Mouse (Mus musculus) induced T-regulatory cell, adult 2 months (primary cell): ENCODE measurements around the gene Nars2.

Experiments used
- DNase-seq: peaks from one replicate; pipeline ENCODE4 v3.0.0-alpha.2; 2012; ENCODE audit warnings: low read depth

The Nars2 gene

DNA sequence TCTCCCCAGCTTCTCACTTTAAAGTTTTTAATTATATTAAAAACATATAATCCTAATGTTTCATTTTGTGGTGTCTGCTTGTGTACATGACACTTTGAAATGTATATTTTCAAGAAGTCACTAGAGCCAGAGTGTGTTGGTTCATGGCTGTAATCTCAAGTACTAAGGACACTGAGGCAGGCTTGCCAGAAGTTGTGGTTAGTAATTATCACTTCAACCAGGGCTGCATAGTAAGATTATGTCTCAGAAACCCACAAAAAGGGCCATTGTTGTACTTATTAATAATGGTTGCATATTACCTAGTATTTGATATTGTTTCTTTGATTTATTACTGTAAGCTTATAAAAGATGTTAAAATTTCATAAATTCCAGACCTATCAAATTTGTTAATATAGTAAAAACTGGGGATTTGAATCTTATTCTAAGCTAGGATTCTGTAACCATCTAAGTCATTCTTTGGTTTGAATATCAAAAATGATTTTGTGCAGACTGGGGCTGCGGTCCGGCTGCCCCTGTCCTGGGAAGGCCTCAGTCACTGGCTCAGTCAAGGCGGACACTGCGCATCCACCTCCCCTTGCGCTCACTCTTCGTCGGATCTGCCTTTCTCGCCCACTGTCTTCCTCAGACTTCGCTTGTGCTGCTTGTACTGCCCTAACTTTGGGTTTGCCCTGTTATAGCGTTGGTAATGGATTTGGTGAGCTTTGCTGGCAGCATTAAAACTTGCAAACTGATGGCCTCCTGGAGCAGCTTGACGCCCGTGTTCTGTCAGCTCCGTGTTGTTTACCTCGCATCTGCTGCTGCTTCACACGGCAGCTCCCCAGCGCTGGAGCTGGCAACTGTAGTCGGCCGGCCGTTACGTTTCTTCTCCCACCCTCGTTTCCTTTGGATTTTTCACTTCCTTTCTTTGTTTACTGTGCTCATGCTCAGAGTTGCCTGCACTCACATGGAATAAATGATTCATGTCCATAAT, 20.0 kb downstream of the Nars2 start:
- no peak for DNase-seq

DNA sequence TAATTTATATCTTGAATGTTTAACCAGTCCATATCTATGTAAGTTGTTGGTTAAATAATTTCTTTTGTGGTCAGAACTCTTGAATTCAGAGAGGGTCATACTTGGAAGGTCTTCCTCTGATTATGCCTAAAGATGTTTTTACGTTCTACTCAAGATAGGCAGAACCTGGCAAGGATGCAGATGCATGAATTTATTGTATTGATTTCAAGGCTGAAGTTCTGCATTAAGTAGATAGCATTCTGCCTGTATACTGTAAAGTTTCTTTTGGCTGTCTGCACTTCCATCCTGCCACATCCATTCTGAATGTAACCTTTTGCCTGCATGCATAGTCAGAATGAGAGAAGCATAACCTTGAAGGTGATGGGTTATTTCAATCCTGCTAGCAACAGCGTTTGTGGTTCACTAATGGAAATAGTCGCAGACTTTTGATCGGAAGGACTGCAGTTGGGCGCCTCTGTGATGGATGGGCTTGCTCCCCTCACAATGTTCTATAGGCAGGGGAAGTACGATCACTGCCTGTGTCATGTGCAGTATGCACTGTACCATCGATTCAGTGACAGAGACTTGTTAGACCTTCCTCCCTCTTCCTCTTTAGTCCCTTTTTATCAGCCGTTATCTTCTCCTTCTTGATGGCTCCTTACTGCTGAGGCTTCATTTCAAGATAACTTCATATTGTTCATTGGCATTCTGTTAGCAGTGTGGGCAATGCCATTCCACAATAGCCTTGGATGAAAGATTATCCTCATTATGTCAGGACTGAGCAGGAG, 21.0 kb downstream of the Nars2 start:
- no peak for DNase-seq

GRCm38 (mm10) chr7:96975914-96976313, 24.6 kb downstream of the Nars2 start:
- DNase-seq: no peak

DNA sequence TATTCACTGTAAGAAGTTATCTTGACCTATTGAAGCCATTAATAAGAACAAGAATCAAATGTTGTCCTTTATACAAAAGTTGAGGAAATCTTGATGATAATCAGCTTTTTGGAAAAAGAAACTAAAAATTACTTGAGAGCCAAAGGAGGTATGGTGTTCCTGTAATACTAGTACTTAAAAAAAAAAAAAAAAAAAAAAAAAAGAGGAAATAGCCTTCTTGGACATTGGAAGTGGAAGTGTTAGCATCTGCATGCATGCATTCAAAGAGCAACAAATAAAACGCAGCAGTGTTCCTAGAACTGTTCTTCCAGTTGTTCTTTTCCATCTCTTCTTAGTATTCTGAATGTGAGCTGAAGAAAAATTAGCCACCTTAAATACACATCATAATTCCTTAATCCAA, 25.9 kb downstream of the Nars2 start:
- no peak for DNase-seq

DNA sequence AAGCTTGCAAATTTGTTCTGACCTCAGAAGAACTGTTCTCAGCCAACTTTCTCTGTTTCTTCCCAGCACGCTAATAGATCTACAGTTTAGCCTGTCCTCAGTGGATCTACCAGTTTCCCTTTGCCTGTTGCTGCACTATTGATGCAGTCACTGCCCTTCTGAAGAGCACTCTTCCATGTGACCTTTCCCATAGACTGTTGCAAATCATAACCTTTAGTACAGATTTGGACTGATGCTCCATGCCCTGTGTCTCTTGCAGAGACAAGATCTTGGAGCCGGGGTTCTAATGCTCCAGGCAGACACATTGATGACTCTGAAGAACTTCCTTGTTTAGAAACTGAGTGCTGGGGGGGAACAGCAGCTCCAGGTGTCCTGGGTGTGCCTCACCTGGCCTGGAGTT, 30.1 kb downstream of the Nars2 start:
- no peak for DNase-seq

- no peak for DNase-seq
These were observed 32.5 kb downstream of the Nars2 start for GRCm38 (mm10) chr7:96983660-96984347.

GRCm38 (mm10) chr7:96985798-96986197, 34.5 kb downstream of the Nars2 start:
- DNase-seq: no peak

DNA sequence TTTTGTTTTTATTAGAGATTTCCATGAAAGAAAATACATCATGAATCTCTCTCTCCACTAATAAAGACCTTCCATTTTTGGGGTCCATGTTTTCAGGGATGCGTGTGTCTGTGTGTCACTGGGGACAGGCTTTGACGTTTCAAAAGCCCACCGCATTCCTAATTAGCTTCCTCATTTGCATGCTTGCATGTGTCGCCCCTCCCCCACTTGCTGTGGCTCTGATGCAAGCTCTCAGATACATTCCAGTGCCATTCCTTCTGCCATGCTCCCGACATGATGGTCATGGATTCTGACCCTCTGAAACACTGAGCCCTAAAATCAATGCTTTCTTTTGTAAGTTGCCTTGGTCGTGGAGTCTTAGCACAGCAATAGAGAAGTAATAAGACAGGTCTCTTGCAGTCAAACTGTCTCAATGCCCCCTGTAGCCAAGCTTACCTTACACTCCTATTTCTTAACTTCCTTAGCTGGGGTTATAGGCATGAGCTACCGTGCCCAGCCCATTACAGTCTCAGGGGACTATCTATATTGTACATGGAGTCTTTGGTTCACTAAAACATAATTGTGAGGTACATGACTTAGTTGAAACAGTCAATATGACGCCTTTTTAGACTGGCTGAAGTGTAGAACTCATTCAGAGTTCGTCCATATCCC, 35.6 kb downstream of the Nars2 start:
- DNase-seq: no peak

DNA sequence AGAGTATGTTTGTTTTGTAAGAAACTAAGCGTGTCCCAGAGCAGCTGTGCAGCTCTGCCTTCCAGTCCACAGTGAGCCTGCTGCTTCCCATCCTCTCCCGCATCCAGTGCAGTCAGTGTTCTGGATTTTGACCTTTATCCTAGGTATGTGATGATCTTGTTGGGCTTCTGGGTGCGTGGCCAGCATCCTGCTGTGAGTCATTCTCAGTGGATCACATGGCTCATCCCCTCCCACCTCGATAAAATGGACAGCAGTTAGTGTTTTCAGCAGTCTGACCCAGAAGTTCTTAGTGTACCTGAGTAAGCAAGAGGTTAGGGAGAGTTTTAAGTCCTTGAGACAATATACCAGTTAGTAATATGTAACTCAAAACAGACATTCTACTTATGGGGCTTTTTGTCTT, 36.4 kb downstream of the Nars2 start:
- no peak for DNase-seq

DNA sequence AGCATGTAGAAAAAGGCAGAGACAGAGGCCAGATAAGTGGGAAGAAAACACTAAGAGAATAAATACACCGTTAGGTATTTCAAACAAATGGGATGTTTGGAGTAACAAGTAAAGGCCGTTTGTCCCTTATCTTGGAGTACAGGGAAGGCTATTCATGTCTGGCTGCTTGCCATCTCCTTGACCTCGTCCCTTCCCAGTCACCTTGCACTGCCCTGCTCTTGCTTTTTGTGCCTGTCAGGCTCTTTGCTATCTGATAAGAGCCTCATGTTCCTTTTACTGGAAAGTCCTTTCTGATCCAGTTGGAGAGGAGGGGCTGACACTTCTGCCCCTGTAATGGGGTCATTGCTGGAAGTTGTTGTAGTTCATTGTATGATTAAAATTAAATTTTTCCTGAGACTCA, 61.7 kb downstream of the Nars2 start:
- no peak for DNase-seq

DNA sequence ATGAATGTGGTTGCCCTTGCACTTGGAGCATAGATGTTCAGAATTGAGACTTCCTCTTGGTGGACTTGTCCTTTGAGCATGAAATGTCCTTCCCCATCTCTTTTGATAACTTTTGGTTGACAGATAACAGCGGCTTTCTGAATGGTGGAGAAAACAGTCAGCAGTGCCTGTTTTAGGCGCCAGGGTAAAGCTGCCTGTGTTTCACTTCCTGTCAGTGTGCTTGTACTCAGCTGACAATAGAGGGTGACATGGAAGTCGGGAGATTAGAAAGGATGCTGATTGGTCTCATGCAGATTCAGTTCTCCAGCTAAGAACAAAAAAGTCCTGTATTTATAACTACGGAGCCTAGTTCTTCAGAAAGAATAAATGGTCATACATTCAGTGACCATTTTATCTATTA, 66.7 kb downstream of the Nars2 start:
- DNase-seq: peak; percentile 21

GRCm38 (mm10) chr7:97018418-97018817, 67.1 kb downstream of the Nars2 start:
- no peak for DNase-seq

- DNase-seq: no peak
These were observed 68.0 kb downstream of the Nars2 start for GRCm38 (mm10) chr7:97019303-97019702.

GRCm38 (mm10) chr7:97026772-97027358, 75.6 kb downstream of the Nars2 start:
- DNase-seq: no peak

DNA sequence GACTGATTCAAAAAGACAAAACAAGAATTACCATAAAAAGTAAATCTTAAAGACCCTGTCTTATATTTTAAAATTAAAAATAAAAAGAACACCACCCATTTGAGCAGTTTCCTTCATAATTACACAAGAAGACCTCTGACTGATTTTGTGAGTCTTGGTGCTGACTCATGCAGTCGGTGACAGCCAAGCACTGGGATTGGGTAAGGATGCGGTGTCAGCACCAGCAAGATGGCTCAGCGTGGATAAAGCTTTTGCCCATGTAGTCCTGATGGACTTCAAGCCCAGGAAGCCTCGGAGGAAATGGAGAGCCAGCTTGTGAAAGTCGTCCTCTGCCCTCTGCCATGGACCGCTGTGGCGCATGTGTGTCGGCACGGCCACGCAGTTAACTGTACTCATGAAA, 77.8 kb downstream of the Nars2 start:
- DNase-seq: no peak

DNA sequence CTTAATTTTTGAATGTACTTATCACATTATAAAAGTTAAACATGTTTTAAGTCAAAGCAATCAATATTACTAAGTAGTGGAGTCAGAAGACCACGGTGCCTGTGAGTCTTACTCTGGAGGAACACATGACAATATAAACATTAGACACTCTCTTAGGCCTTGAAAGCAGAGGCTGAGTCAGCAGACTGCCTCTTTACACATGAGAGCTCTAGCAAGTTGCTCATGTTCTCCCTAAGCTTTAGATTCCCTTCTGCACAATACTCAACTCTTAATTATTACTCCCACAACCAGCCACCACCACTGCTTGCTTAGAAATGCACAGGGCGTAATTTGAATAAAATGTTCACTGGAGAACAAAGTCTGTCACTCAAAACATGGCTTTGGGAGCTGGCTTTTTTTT, 81.1 kb downstream of the Nars2 start:
- DNase-seq: no peak

DNA sequence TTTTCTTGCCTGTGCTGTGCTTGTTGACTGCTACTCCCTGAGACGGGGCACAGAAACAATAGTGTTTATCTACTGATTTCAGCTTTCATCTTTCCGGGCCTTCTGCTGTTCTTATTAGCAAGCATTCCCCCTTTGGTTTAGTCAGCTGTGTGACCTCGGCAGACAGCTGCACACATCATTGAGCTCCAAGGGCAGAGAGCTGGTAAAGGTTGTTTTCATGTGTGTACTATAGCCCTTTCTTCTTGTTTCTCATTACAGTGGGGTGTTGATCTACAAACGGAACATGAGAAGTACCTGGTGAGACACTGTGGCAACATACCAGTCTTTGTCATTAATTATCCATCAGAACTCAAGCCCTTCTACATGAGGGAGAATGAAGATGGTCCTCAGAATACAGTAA, 88.3 kb downstream of the Nars2 start:
- DNase-seq: no peak

- peak; percentile 60 for DNase-seq
These were observed 90.7 kb downstream of the Nars2 start for GRCm38 (mm10) chr7:97041868-97042449.

GRCm38 (mm10) chr7:97042981-97043380, 91.7 kb downstream of the Nars2 start:
- DNase-seq: no peak

GRCm38 (mm10) chr7:97060966-97061365, 109.7 kb downstream of the Nars2 start:
- DNase-seq: no peak

GRCm38 (mm10) chr7:97071512-97071911, 120.2 kb downstream of the Nars2 start:
- no peak for DNase-seq
